Mouse (Mus musculus) CD4-positive, CD25-positive, alpha-beta regulatory T cell, adult 4 months (primary cell): ENCODE measurements at regions not wholly inside any gene's neighbourhood (a gene's known extent, or its start where the extent isn't known, plus 50 kb on each side); places are given as distances from the start of the nearest gene placed in this dataset.
A peak's percentile ranks its signal among the peaks of the same experiment; 100 is the strongest.
"Not testable (repeated sequence)": the region's sequence is repeated elsewhere in the genome, so short reads cannot be mapped to it uniquely, and the experiment has no call there.

Experiments used
- ATAC-seq: one replicate; pipeline ENCODE4 v1.8.0; 2017

- ATAC-seq, result no peak
These were observed 89.0 kb downstream of the Akr1d1 start for GRCm38 (mm10) chr6:37618990-37619389.

DNA sequence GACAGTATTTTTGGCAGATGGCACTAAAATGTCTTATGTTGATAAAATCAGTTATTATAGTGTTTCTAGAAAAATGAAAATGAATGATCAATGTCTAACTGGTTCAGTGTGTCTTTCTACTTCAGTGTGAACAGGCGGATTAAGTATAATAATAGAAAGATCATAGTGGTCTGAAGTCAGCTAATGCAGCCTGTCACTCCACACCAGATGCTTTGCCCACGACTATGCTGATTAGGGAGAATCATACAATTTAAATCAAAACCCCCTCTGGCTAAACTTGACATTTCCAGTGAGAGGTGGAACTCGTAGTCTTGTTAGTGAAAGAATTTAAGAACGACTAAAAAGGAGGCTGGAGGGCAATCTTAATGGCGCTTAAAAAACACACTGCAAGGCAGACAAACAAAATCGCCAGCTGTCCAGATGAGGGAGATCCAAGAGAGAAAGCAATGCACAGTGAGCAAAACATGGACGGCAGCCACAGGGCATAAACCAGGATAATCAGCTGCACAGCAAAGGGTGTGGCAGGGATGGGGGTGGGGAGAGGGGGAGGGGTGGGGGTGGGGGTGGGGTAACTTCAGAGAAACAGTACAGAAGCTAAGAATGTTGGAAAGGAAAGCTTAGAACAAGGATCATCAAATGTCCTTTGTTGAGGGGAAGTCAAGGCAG lies 91.5 kb downstream of the Akr1d1 start:
- ATAC-seq, result no peak

DNA sequence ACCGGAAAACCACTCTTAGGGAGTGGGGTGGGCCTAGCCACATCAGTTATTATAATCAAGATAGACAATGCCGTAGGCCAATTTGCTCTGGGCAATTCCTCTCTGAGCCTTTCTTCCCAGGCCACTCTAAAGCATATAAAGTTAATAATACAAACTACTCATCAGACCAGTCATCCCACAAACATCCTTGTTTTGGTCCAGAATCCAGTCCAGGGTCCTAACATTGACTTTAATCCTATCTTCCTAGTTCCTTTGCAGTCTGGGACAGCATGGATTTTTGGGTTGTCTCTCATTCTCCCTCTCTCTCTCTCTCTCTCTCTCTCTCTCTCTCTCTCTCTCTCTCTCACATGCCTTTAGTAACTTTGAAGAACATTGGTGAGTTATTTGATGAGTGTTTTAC lies 92.3 kb downstream of the Akr1d1 start:
- no peak for ATAC-seq

DNA sequence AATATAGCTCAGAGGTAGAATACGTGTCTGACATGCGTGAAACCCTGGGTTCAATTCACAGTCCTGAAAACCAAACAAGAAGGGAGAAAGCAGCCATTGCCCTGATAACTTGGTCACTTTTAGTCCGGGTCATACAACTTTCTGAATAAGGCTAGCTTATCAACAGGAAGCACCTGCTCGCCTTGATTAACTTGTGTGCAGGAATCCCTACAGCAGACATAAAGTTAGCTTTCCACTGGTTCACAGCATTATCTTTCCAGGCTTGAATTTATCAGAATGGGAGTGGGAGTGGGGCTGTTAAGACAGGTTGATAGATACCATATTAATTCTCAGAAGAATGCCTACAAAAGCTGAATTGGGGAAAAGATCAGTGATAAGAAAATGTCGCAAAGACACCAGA lies 97.2 kb downstream of the Akr1d1 start:
- no peak for ATAC-seq

GRCm38 (mm10) chr6:37633948-37634347 lies 104.0 kb downstream of the Akr1d1 start:
- peak; percentile 91 for ATAC-seq

- no peak for ATAC-seq
These were observed 112.1 kb downstream of the Akr1d1 start for GRCm38 (mm10) chr6:37642066-37642465.

DNA sequence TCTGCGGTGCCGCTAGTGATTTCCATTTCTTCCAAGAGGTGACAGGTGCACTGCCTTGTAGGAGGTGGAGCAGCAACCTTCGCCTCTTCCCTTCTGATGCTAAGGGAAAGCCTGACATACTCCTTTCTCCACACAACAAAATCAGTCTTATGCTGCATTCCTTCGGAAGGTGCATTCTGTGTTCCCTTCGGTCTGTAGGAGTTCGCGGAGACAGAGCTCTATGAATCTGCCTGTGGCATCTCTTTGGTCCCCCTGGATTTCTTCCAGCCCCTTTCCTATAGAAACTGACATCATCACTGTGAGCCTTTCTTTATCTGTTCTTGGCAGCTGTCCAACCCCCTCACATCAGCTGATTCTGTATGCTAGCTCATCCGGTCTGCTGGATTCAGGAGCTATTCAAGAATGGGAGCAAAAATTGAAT lies 112.7 kb downstream of the Akr1d1 start:
- ATAC-seq, result no peak

GRCm38 (mm10) chr6:37643176-37643575 lies 113.2 kb downstream of the Akr1d1 start:
- no peak for ATAC-seq

DNA sequence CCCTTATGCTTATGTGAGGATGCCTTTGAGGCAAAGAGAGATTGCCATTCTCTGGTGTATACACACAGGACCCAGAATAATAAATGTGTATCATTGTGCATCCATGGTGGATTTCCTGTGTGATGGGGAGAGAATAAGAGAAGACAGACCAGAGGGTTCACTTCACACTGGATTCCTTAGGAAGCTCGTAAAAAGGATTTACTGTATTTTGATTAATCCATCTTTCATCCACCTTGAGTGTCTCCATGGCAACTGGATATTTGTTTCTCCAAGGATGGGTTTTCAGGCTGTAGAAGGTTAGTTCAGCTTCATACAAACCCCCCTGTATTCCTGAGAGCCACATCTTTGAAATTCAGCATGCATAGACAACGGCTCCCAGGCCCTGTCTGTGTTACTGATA lies 113.7 kb downstream of the Akr1d1 start:
- no peak for ATAC-seq

GRCm38 (mm10) chr6:37645551-37645950 lies 115.6 kb downstream of the Akr1d1 start:
- no peak for ATAC-seq

GRCm38 (mm10) chr6:37657300-37657699 lies 127.3 kb downstream of the Akr1d1 start:
- not testable (repeated sequence) for ATAC-seq

DNA sequence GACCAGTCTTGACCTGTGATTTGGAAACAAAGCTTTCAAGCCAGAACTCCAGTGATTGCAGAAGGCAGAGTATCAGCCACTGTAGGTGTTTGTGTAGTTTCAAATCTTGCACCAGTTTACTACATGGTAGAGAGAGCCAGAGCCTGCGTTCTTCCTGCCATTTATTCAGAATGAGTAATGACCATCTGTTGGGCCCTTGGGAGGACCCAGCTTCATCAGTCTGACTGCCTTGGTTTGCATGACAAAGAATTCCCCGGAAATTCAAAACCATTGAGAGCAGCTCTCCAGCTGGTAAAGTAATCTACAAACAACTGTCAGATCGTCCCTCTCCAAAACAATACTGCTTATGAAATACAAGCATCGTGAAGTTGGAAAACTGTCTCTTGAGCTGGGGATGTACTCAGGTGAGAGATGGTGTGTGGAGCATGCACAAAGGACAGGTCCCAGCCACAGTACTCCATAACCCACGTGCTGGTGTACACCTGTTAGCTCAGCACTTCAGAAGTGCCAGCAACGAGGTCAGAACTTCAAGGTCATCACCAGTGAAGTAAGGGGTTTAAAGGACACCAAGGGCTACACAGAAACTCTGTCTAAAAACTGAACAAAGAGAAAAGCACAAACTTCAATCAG lies 128.2 kb downstream of the Akr1d1 start:
- no peak for ATAC-seq

DNA sequence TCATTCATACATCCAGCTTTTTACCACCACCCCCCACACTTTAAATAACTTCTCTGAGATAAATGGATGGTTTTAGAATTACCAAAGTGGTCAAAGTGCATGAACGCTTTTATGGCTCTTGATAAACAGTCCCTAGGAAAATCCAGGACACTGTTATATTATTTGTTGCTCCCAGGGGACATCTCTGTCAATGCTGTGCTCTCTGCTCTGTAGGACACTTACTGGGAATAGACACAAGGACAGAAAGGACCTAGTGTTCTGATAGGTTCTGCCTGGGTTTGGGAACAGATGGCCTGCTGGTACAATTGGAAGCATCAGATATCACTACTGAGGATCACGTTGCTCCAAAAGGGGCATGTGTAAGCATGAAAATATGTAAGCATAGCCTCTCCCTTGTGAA lies 132.8 kb downstream of the Akr1d1 start:
- no peak for ATAC-seq

GRCm38 (mm10) chr6:37665576-37665975 lies 135.6 kb downstream of the Akr1d1 start:
- ATAC-seq, result no peak

DNA sequence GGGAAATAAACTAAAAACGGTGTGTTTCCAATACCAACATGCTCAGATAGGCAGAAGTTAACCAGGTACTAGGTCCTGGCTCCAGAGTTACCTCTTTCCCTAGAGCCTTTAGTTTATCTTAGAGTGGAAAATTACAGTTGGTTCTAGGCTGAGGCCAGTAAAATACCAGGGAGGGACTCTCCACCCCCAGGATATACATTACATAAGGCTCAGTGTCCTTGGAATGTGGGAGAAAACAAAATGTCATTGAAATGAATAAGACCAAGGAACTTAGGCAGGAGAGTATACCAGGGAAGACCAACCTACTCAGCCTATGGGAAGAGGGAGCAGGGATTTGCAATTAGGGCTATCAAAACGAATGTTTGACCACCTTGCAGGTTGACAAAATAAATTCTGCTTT lies 139.4 kb downstream of the Akr1d1 start:
- ATAC-seq, result no peak

- no peak for ATAC-seq
These were observed 140.7 kb downstream of the Akr1d1 start for GRCm38 (mm10) chr6:37670701-37671100.

GRCm38 (mm10) chr6:37679871-37680270 lies 149.9 kb downstream of the Akr1d1 start:
- no peak for ATAC-seq

DNA sequence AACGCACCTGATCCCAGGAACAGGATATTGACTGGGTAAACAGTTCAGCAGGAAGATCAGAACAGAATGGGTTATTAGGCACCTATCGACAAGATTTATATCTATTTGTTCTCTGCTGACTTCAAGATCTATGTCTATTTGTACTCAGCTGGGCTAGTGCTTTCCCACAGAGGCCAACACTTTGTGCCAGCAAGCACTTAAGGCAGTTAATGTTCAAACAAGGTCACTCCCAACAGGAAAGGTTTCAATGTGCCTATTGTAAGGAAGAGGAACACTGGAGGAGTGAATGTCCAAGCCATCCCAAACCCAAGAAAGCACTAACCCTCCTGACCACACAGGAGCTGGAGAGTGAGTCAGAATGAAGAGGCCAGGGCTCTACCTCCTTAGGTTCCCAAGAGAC lies 151.4 kb downstream of the Akr1d1 start:
- not testable (repeated sequence) for ATAC-seq

- no peak for ATAC-seq
These were observed 156.1 kb downstream of the Akr1d1 start for GRCm38 (mm10) chr6:37686094-37686493.

- ATAC-seq, result no peak
These were observed 159.1 kb downstream of the Akr1d1 start for GRCm38 (mm10) chr6:37688866-37689617.

- ATAC-seq, result no peak
These were observed 159.7 kb downstream of the Akr1d1 start for GRCm38 (mm10) chr6:37689696-37690095.

DNA sequence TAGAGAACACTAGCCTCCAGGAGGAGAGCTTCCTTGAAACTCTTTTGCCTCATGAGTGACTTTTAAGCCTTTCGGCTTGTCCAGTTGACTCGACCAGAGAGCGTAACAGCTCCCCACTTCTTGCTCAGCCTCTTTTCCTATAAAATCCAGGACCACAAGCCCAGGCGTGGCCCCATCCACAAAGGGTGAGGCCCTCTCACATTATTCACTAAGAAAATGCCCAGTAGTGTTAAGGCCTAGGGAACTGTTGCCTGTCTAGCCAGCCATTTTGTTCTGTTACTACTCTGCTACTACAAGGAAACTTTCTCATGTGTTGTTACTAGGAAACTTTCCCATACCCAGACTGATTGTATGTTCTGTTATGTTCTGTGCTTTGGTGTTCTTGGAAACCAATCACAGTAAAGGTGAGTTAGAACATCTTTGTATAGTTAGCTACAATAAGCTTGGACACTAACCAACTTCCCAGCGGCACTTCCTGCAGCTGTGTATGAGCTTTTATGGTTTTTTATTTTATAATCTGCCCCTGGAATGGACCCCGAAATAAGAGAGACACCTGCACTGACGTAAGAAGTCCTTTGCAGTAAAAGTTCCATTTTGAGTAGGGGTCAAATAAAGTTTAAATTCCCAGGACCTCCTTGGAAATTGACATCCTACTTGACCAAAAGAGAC lies 162.1 kb downstream of the Akr1d1 start:
- no peak for ATAC-seq

- no peak for ATAC-seq
These were observed 162.8 kb downstream of the Akr1d1 start for GRCm38 (mm10) chr6:37692758-37693157.
